Mouse (Mus musculus): ENCODE data around the gene Rere. TPM values are rescaled to one million over a fixed set of nuclear protein-coding genes. Genes with fewer than 3 reads are reported as not detected.

Gene Rere
- polyA plus RNA-seq, 1 experiment from 2014 or later, result 23.7 TPM

Other genes starting within 250 kb of the Rere start
- gene Gpr157, start 194.3 kb upstream of the Rere start, polyA plus RNA-seq (2015; fragmentation: Nextera tagmentation; extraction: Ambion mirVana), result 1.2 and 1.3 TPM in 2 replicates
- 1.6 and 2.4 TPM in 2 replicates for gene Slc2a5, start 162.4 kb upstream of the Rere start, polyA plus RNA-seq (2015; fragmentation: Nextera tagmentation; extraction: Ambion mirVana)
- gene Slc2a7, start 132.7 kb upstream of the Rere start, polyA plus RNA-seq (2015; fragmentation: Nextera tagmentation; extraction: Ambion mirVana), result 0.08 and 0.15 TPM in 2 replicates
- gene Car6, start 80.3 kb upstream of the Rere start, polyA plus RNA-seq (2015; fragmentation: Nextera tagmentation; extraction: Ambion mirVana), result not detected in 2 replicates
- gene Eno1, start 44.9 kb upstream of the Rere start, polyA plus RNA-seq (2015; fragmentation: Nextera tagmentation; extraction: Ambion mirVana), result 1,302 and 1,597 TPM in 2 replicates

Data from stomach, embryonic 15.5 days (tissue).